Mouse (Mus musculus): ENCODE measurements at regions not wholly inside any gene's neighbourhood (a gene's known extent, or its start where the extent isn't known, plus 50 kb on each side); places are given as distances from the start of the nearest gene placed in this dataset.

DNA sequence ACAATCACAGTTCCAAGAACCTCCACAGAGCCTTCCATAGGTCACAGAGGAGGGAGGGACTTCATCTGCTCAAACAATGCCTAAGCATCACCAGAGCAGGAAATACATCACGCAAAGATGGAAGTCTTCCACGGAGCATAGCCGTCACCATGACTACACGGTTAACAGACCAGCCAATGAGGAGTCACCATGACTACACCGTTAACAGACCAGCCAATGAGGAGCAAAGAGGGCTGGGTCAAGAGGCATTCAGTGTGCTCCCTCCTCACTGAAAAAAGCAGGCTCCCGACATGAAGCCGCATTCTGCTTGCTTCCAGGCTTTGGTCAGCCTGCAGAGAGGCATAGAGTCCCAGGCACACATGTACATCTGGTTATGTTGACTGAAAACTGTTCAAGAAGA lies 128.5 kb downstream of the Mis18a start:
- TF ChIP-seq POLR2AphosphoS2 (IDR thresholded peaks at IDR 0.05; ENCODE audit: insufficient read length, low read depth) = no peak
- no peak for TF ChIP-seq E2F4 (IDR thresholded peaks at IDR 0.05; ENCODE audit: insufficient read depth)
- TF ChIP-seq TCF12 (IDR thresholded peaks at IDR 0.05; ENCODE audit: insufficient read depth, poor library complexity, severe bottlenecking) = no peak
- TF ChIP-seq POLR2A (IDR thresholded peaks at IDR 0.05; ENCODE audit: insufficient read length, low read depth) = no peak

All from myocyte (in vitro differentiated cells).